Comparison of ENCODE assay signal across 9 mouse cellular contexts in genomic region chr15:79368313-79368811, GRCm38 (mm10). TPM values are rescaled to one million over a fixed set of nuclear protein-coding genes. Genes with fewer than 3 reads are reported as not detected.
DNase-seq lines count a peak whose midpoint lies in the region; ATAC-seq and TF ChIP-seq lines count a peak whose summit lies in the region.
"Had no signal": no experiment of that assay in that cellular context is flagged by ENCODE, and none has a peak within 500 bp of the region (broad histone marks: within the 10 kb centered on the region; RNA-seq: fewer than 3 reads in every experiment).

No protein-coding gene starts in this region.

- intact Hi-C loops in heart, postnatal 14 days (cut with DNase I), result no loop called here

- WGBS in limb, embryonic 10.5 days, result 77% methylated on average over 14 of the region's 14 CpGs
- WGBS in stomach, embryonic 14.5 days, result 23% methylated on average over 14 of the region's 14 CpGs
- WGBS in forebrain, embryonic 13.5 days, result 76% methylated on average over 14 of the region's 14 CpGs

- 0 out of 2 replicates have a peak overlapping the region, but pooled peaks have one; percentile 12 for H3K4me2 ChIP-seq in stomach, embryonic 14.5 days (replicated peaks; ENCODE audit: low read depth, low read length)
- H3K4me2 ChIP-seq in forebrain, embryonic 13.5 days, result no peak overlapping the region

- H3K4me3 ChIP-seq in E14TG2a.4 (replicated peaks; ENCODE audit: low read length), result peak overlapping the region; percentile 53
- 0 out of 2 replicates have a peak overlapping the region, but pooled peaks have one; percentile 20 for H3K4me3 ChIP-seq in brown adipose tissue, adult 24 weeks (ENCODE audit: insufficient read depth, low read depth, low read length)
- H3K4me3 ChIP-seq in limb, embryonic 10.5 days, result no peak overlapping the region
- no peak overlapping the region for H3K4me3 ChIP-seq in stomach, embryonic 14.5 days (ENCODE audit: low read depth, low read length)
- no peak overlapping the region for H3K4me3 ChIP-seq in forebrain, embryonic 13.5 days

- H3K4me1 ChIP-seq in E14TG2a.4 (replicated peaks; ENCODE audit: low read depth, low read length), result peaks cover 62% of the 10 kb centered on the region
- peaks cover 15% of the 10 kb centered on the region for H3K4me1 ChIP-seq in brown adipose tissue, adult 24 weeks (ENCODE audit: control insufficient read depth, insufficient read depth, insufficient read length, low read length)
- peaks cover 10% of the 10 kb centered on the region; the same call in 1 of the 2 replicates for H3K4me1 ChIP-seq in limb, embryonic 10.5 days
- H3K4me1 ChIP-seq in stomach, embryonic 14.5 days (ENCODE audit: control insufficient read depth, insufficient read depth, low read length), result peaks cover 33% of the 10 kb centered on the region
- H3K4me1 ChIP-seq in forebrain, embryonic 13.5 days, result no peaks in the 10 kb centered on the region

- no peaks in the 10 kb centered on the region for H3K27me3 ChIP-seq in E14TG2a.4 (ENCODE audit: insufficient read depth, low read length)
- H3K27me3 ChIP-seq in limb, embryonic 10.5 days (ENCODE audit: low read depth, poor library complexity, severe bottlenecking), result no peaks in the 10 kb centered on the region
- no peaks in the 10 kb centered on the region for H3K27me3 ChIP-seq in stomach, embryonic 14.5 days (ENCODE audit: control insufficient read depth, insufficient read depth, low read length)
- no peaks in the 10 kb centered on the region for H3K27me3 ChIP-seq in forebrain, embryonic 13.5 days

- H3K36me3 ChIP-seq in E14TG2a.4 (ENCODE audit: insufficient read depth, low read length), result peaks cover 98% of the 10 kb centered on the region
- H3K36me3 ChIP-seq in limb, embryonic 10.5 days, result peaks cover 92% of the 10 kb centered on the region
- peaks cover 53% of the 10 kb centered on the region for H3K36me3 ChIP-seq in stomach, embryonic 14.5 days (ENCODE audit: control insufficient read depth, insufficient read depth, low read length)
- peaks cover 78% of the 10 kb centered on the region for H3K36me3 ChIP-seq in forebrain, embryonic 13.5 days (ENCODE audit: poor library complexity, severe bottlenecking)

- DNase-seq in heart, postnatal 14 days, result peak; percentile 70 to 77
- DNase-seq in limb, embryonic 10.5 days (ENCODE audit: low spot score), result no peak
- DNase-seq in thymus, postnatal 14 days, result no peak
- DNase-seq in thymus, postnatal 10 days (ENCODE audit: low spot score in 2 of 2), result no peak

- TF ChIP-seq CTCF in E14TG2a.4 (conservative IDR thresholded peaks at IDR 0.05; ENCODE audit: low read length), result no peak

- H3K9me3 ChIP-seq in E14TG2a.4 (ENCODE audit: low read length), result no peaks in the 10 kb centered on the region
- H3K9me3 ChIP-seq in limb, embryonic 10.5 days (replicated peaks), result no peaks in the 10 kb centered on the region
- H3K9me3 ChIP-seq in stomach, embryonic 14.5 days (ENCODE audit: control insufficient read depth, low read depth, low read length), result no peaks in the 10 kb centered on the region
- no peaks in the 10 kb centered on the region for H3K9me3 ChIP-seq in forebrain, embryonic 13.5 days (replicated peaks)
- H3K9me3 ChIP-seq: G1E had no signal

- H3K27ac ChIP-seq in brown adipose tissue, adult 24 weeks (replicated peaks; ENCODE audit: low read depth, low read length), result peak overlapping the region; percentile 98
- H3K27ac ChIP-seq in limb, embryonic 10.5 days, result peak overlapping the region; percentile 20
- H3K27ac ChIP-seq in stomach, embryonic 14.5 days (ENCODE audit: low read length), result peak overlapping the region; percentile 92
- no peak overlapping the region for H3K27ac ChIP-seq in forebrain, embryonic 13.5 days

- ATAC-seq in stomach, embryonic 14.5 days (ENCODE audit: insufficient number of reproducible peaks, insufficient read depth, low FRiP score, low read depth), result peak; percentile 89
- no peak for ATAC-seq in forebrain, embryonic 13.5 days

- H3K9ac ChIP-seq in stomach, embryonic 14.5 days (replicated peaks; ENCODE audit: low read depth, low read length), result no peak overlapping the region
- no peak overlapping the region for H3K9ac ChIP-seq in forebrain, embryonic 13.5 days

RNA-seq across cellular contexts. Expression of gene Maff, which starts 21.9 kb away (rescaled TPM):
- polyA plus RNA-seq in brown adipose tissue, adult 24 weeks (2012; ENCODE audit: insufficient read depth, insufficient read length, missing spikeins), result 9.8 and 11.4 TPM in 2 replicates
- total RNA-seq in heart, postnatal 14 days (2021), result 1 to 10 TPM; 6.2 to 6.9 TPM
- polyA plus RNA-seq in limb, embryonic 10.5 days (2016; fragmentation: Nextera tagmentation; extraction: Ambion mirVana), result 1.2 and 1.5 TPM in 2 replicates
- polyA plus RNA-seq in stomach, embryonic 14.5 days (2014; fragmentation: Nextera tagmentation; extraction: Ambion mirVana), result 4.2 and 6.1 TPM in 2 replicates
- 1.2 and 1.3 TPM in 2 replicates for polyA plus RNA-seq in forebrain, embryonic 13.5 days (2015; fragmentation: Nextera tagmentation; extraction: Ambion mirVana)

RNA-seq across cellular contexts. Expression of gene Tmem184b, which starts 35.0 kb away (rescaled TPM):
- 60.3 and 71.0 TPM in 2 replicates for polyA plus RNA-seq in brown adipose tissue, adult 24 weeks (2012; ENCODE audit: insufficient read depth, insufficient read length, missing spikeins)
- total RNA-seq in heart, postnatal 14 days (2021), result 10 to 100 TPM; 52.8 to 55.6 TPM
- polyA plus RNA-seq in limb, embryonic 10.5 days (2016; fragmentation: Nextera tagmentation; extraction: Ambion mirVana), result 63.5 and 74.8 TPM in 2 replicates
- polyA plus RNA-seq in stomach, embryonic 14.5 days (2014; fragmentation: Nextera tagmentation; extraction: Ambion mirVana), result 51.2 and 64.3 TPM in 2 replicates
- 29.4 and 31.3 TPM in 2 replicates for polyA plus RNA-seq in forebrain, embryonic 13.5 days (2015; fragmentation: Nextera tagmentation; extraction: Ambion mirVana)

RNA-seq across cellular contexts. Expression of gene Pla2g6, which starts 40.2 kb away (rescaled TPM):
- polyA plus RNA-seq in brown adipose tissue, adult 24 weeks (2012; ENCODE audit: insufficient read depth, insufficient read length, missing spikeins), result 11.6 and 13.4 TPM in 2 replicates
- total RNA-seq in heart, postnatal 14 days (2021), result 10 to 100 TPM; 10.4 to 10.6 TPM
- 17.0 and 18.2 TPM in 2 replicates for polyA plus RNA-seq in limb, embryonic 10.5 days (2016; fragmentation: Nextera tagmentation; extraction: Ambion mirVana)
- polyA plus RNA-seq in stomach, embryonic 14.5 days (2014; fragmentation: Nextera tagmentation; extraction: Ambion mirVana), result 16.6 and 17.4 TPM in 2 replicates
- polyA plus RNA-seq in forebrain, embryonic 13.5 days (2015; fragmentation: Nextera tagmentation; extraction: Ambion mirVana), result 24.9 and 29.6 TPM in 2 replicates

Comparison
In these comparisons a context has a peak if more than half of its experiments do, and no peak if none do; other contexts are left out.
1. H3K4me3 ChIP-seq: peak in E14TG2a.4 (single experiment) and brown adipose tissue, adult 24 weeks (single experiment); none in limb, embryonic 10.5 days (single experiment), stomach, embryonic 14.5 days (single experiment) and forebrain, embryonic 13.5 days (single experiment).
2. DNase-seq: peak in heart, postnatal 14 days (2 of 2); none in limb, embryonic 10.5 days (single experiment), thymus, postnatal 14 days (single experiment) and thymus, postnatal 10 days (0 of 2).